Mouse (Mus musculus): Measurements from ENCODE around the gene Sema4g.

The Sema4g gene

GRCm38 (mm10) chr19:45015518-45016281 lies 26.8 kb downstream of the Sema4g start:
- Histone ChIP-seq H3K9me3 (ENCODE audit: low read length) (no peaks in the 10 kb centered on the region), H3K4me3 (replicated peaks; ENCODE audit: low read length) (peak overlapping the region; percentile 80), H3K27me3 (ENCODE audit: insufficient read depth, low read length) (peaks cover 10% of the 10 kb centered on the region), H3K4me1 (replicated peaks; ENCODE audit: low read depth, low read length) (peaks cover 81% of the 10 kb centered on the region), H3K36me3 (ENCODE audit: insufficient read depth, low read length) (peaks cover 29% of the 10 kb centered on the region)
- TF ChIP-seq POU5F1 (IDR thresholded peaks at IDR 0.05; ENCODE audit: borderline replicate concordance, low read length) = no peak
- no peak for TF ChIP-seq NANOG (IDR thresholded peaks at IDR 0.05; ENCODE audit: borderline replicate concordance, low read length)
- TF ChIP-seq CTCF (conservative IDR thresholded peaks at IDR 0.05; ENCODE audit: low read length) = no peak

GRCm38 (mm10) chr19:45016341-45017215 lies 27.7 kb downstream of the Sema4g start:
- Histone ChIP-seq H3K36me3 (ENCODE audit: insufficient read depth, low read length) (peaks cover 26% of the 10 kb centered on the region), H3K9me3 (ENCODE audit: low read length) (no peaks in the 10 kb centered on the region), H3K4me1 (replicated peaks; ENCODE audit: low read depth, low read length) (peaks cover 83% of the 10 kb centered on the region), H3K27me3 (ENCODE audit: insufficient read depth, low read length) (peaks cover 10% of the 10 kb centered on the region), H3K4me3 (replicated peaks; ENCODE audit: low read length) (peak overlapping the region; percentile 80)
- TF ChIP-seq POU5F1 (IDR thresholded peaks at IDR 0.05; ENCODE audit: borderline replicate concordance, low read length) (no peak), NANOG (IDR thresholded peaks at IDR 0.05; ENCODE audit: borderline replicate concordance, low read length) (no peak), CTCF (conservative IDR thresholded peaks at IDR 0.05; ENCODE audit: low read length) (no peak)

- TF ChIP-seq CTCF (conservative IDR thresholded peaks at IDR 0.05; ENCODE audit: low read length) (no peak), NANOG (IDR thresholded peaks at IDR 0.05; ENCODE audit: borderline replicate concordance, low read length) (no peak), POU5F1 (IDR thresholded peaks at IDR 0.05; ENCODE audit: borderline replicate concordance, low read length) (no peak)
- Histone ChIP-seq H3K27me3 (ENCODE audit: insufficient read depth, low read length) (peaks cover 10% of the 10 kb centered on the region), H3K4me3 (replicated peaks; ENCODE audit: low read length) (peak overlapping the region; percentile 75), H3K4me1 (replicated peaks; ENCODE audit: low read depth, low read length) (peaks cover 77% of the 10 kb centered on the region), H3K9me3 (ENCODE audit: low read length) (no peaks in the 10 kb centered on the region), H3K36me3 (ENCODE audit: insufficient read depth, low read length) (peaks cover 26% of the 10 kb centered on the region)
These were observed 28.4 kb downstream of the Sema4g start for GRCm38 (mm10) chr19:45017216-45017771.

- Histone ChIP-seq H3K4me3 (replicated peaks; ENCODE audit: low read length) (peak overlapping the region; percentile 75), H3K27me3 (ENCODE audit: insufficient read depth, low read length) (peaks cover 10% of the 10 kb centered on the region), H3K36me3 (ENCODE audit: insufficient read depth, low read length) (peaks cover 25% of the 10 kb centered on the region), H3K9me3 (ENCODE audit: low read length) (no peaks in the 10 kb centered on the region), H3K4me1 (replicated peaks; ENCODE audit: low read depth, low read length) (peaks cover 71% of the 10 kb centered on the region)
- no peak for TF ChIP-seq NANOG (IDR thresholded peaks at IDR 0.05; ENCODE audit: borderline replicate concordance, low read length)
- no peak for TF ChIP-seq POU5F1 (IDR thresholded peaks at IDR 0.05; ENCODE audit: borderline replicate concordance, low read length)
- no peak for TF ChIP-seq CTCF (conservative IDR thresholded peaks at IDR 0.05; ENCODE audit: low read length)
These were observed 29.0 kb downstream of the Sema4g start for GRCm38 (mm10) chr19:45017909-45018308.

GRCm38 (mm10) chr19:45018351-45018831 lies 29.5 kb downstream of the Sema4g start:
- H3K4me1 ChIP-seq (replicated peaks; ENCODE audit: low read depth, low read length) = peaks cover 67% of the 10 kb centered on the region
- peaks cover 10% of the 10 kb centered on the region for H3K27me3 ChIP-seq (ENCODE audit: insufficient read depth, low read length)
- TF ChIP-seq NANOG (IDR thresholded peaks at IDR 0.05; ENCODE audit: borderline replicate concordance, low read length) (no peak), POU5F1 (IDR thresholded peaks at IDR 0.05; ENCODE audit: borderline replicate concordance, low read length) (no peak), CTCF (conservative IDR thresholded peaks at IDR 0.05; ENCODE audit: low read length) (no peak)
- H3K9me3 ChIP-seq (ENCODE audit: low read length) = no peaks in the 10 kb centered on the region
- peaks cover 20% of the 10 kb centered on the region for H3K36me3 ChIP-seq (ENCODE audit: insufficient read depth, low read length)
- H3K4me3 ChIP-seq (replicated peaks; ENCODE audit: low read length) = peak overlapping the region; percentile 75

- Histone ChIP-seq H3K4me3 (replicated peaks; ENCODE audit: low read length) (0 out of 2 replicates have a peak overlapping the region, but pooled peaks have one; percentile 13), H3K4me1 (replicated peaks; ENCODE audit: low read depth, low read length) (peaks cover 68% of the 10 kb centered on the region), H3K36me3 (ENCODE audit: insufficient read depth, low read length) (peaks cover 25% of the 10 kb centered on the region), H3K9me3 (ENCODE audit: low read length) (no peaks in the 10 kb centered on the region), H3K27me3 (ENCODE audit: insufficient read depth, low read length) (peaks cover 25% of the 10 kb centered on the region)
- TF ChIP-seq POU5F1 (IDR thresholded peaks at IDR 0.05; ENCODE audit: borderline replicate concordance, low read length) (no peak), CTCF (conservative IDR thresholded peaks at IDR 0.05; ENCODE audit: low read length) (no peak), NANOG (IDR thresholded peaks at IDR 0.05; ENCODE audit: borderline replicate concordance, low read length) (no peak)
These were observed 31.4 kb downstream of the Sema4g start for GRCm38 (mm10) chr19:45020348-45020747.

GRCm38 (mm10) chr19:45021362-45021761 lies 32.5 kb downstream of the Sema4g start:
- Histone ChIP-seq H3K4me1 (replicated peaks; ENCODE audit: low read depth, low read length) (peaks cover 68% of the 10 kb centered on the region), H3K27me3 (ENCODE audit: insufficient read depth, low read length) (peaks cover 36% of the 10 kb centered on the region), H3K4me3 (replicated peaks; ENCODE audit: low read length) (no peak overlapping the region), H3K36me3 (ENCODE audit: insufficient read depth, low read length) (peaks cover 34% of the 10 kb centered on the region), H3K9me3 (ENCODE audit: low read length) (no peaks in the 10 kb centered on the region)
- no peak for TF ChIP-seq CTCF (conservative IDR thresholded peaks at IDR 0.05; ENCODE audit: low read length)
- no peak for TF ChIP-seq NANOG (IDR thresholded peaks at IDR 0.05; ENCODE audit: borderline replicate concordance, low read length)
- TF ChIP-seq POU5F1 (IDR thresholded peaks at IDR 0.05; ENCODE audit: borderline replicate concordance, low read length) = no peak

GRCm38 (mm10) chr19:45023993-45024392 lies 35.1 kb downstream of the Sema4g start:
- no peak for TF ChIP-seq POU5F1 (IDR thresholded peaks at IDR 0.05; ENCODE audit: borderline replicate concordance, low read length)
- peaks cover 49% of the 10 kb centered on the region for H3K36me3 ChIP-seq (ENCODE audit: insufficient read depth, low read length)
- 0 out of 2 replicates have a peak overlapping the region, but pooled peaks have one; percentile 17 for H3K4me3 ChIP-seq (replicated peaks; ENCODE audit: low read length)
- no peaks in the 10 kb centered on the region for H3K9me3 ChIP-seq (ENCODE audit: low read length)
- peaks cover 53% of the 10 kb centered on the region for H3K27me3 ChIP-seq (ENCODE audit: insufficient read depth, low read length)
- H3K4me1 ChIP-seq (replicated peaks; ENCODE audit: low read depth, low read length) = peaks cover 80% of the 10 kb centered on the region
